Comparison of ENCODE assay signal across 28 mouse cellular contexts in genomic region chr11:4591811-4592210, GRCm38 (mm10). TPM values are rescaled to one million over a fixed set of nuclear protein-coding genes. Genes with fewer than 3 reads are reported as not detected.
DNase-seq lines count a peak whose midpoint lies in the region; ATAC-seq and TF ChIP-seq lines count a peak whose summit lies in the region.
"Had no signal": no experiment of that assay in that cellular context is flagged by ENCODE, and none has a peak within 500 bp of the region (broad histone marks: within the 10 kb centered on the region; RNA-seq: fewer than 3 reads in every experiment).

No protein-coding gene starts in this region.

- no peaks in the 10 kb centered on the region for H3K9me3 ChIP-seq in liver, embryonic 12.5 days (replicated peaks)
- no peaks in the 10 kb centered on the region for H3K9me3 ChIP-seq in limb, embryonic 10.5 days (replicated peaks)
- no peaks in the 10 kb centered on the region for H3K9me3 ChIP-seq in embryonic facial prominence, embryonic 10.5 days
- H3K9me3 ChIP-seq: forebrain, embryonic 10.5 days; heart, embryonic 15.5 days had no signal

- peak overlapping the region; percentile 12 for H3K4me3 ChIP-seq in bone marrow, adult 2 months (replicated peaks; ENCODE audit: control insufficient read depth, low read depth, low read length)
- peak overlapping the region; percentile 99 for H3K4me3 ChIP-seq in liver, embryonic 12.5 days
- no peak overlapping the region for H3K4me3 ChIP-seq in limb, embryonic 10.5 days
- no peak overlapping the region for H3K4me3 ChIP-seq in embryonic facial prominence, embryonic 10.5 days
- H3K4me3 ChIP-seq: forebrain, embryonic 10.5 days; heart, adult 2 months; heart, embryonic 15.5 days had no signal

- TF ChIP-seq POLR2A in bone marrow, adult 2 months (IDR thresholded peaks at IDR 0.05; ENCODE audit: borderline replicate concordance, control insufficient read depth, low read depth, low read length): no peak

- 30% methylated on average over 4 of the region's 4 CpGs for WGBS in bone marrow, adult 2 months
- 78% methylated on average over 4 of the region's 4 CpGs for WGBS in liver, embryonic 12.5 days (ENCODE audit: insufficient replicate concordance)
- WGBS in limb, embryonic 10.5 days: 93% methylated on average over 4 of the region's 4 CpGs
- WGBS in embryonic facial prominence, embryonic 10.5 days: 88% methylated on average over 4 of the region's 4 CpGs

- no peak for ATAC-seq in liver, embryonic 12.5 days
- peak; percentile 26; the same call in 1 of the 2 replicates for ATAC-seq in megakaryocyte, adult 5-6 weeks (ENCODE audit: poor library complexity, severe bottlenecking)
- ATAC-seq: CD4-positive, CD25-positive, alpha-beta regulatory T cell, adult 4 months; hindbrain, postnatal 0 days; intestine, postnatal 0 days had no signal

- peaks cover 1% of the 10 kb centered on the region; the same call in 1 of the 2 replicates for H3K4me1 ChIP-seq in bone marrow, adult 2 months (ENCODE audit: control insufficient read depth, insufficient read depth, low read length)
- peaks cover 59% of the 10 kb centered on the region for H3K4me1 ChIP-seq in liver, embryonic 12.5 days
- H3K4me1 ChIP-seq in limb, embryonic 10.5 days: peaks cover 14% of the 10 kb centered on the region
- peaks cover 15% of the 10 kb centered on the region for H3K4me1 ChIP-seq in embryonic facial prominence, embryonic 10.5 days

- no peak for TF ChIP-seq CTCF in bone marrow, adult 2 months (IDR thresholded peaks at IDR 0.05; ENCODE audit: control insufficient read depth, insufficient read depth, low read length)

- H3K27ac ChIP-seq in bone marrow, adult 2 months (ENCODE audit: control insufficient read depth, insufficient read depth, low read depth, low read length, poor library complexity): no peak overlapping the region
- 0 out of 2 replicates have a peak overlapping the region, but pooled peaks have one; percentile 4 for H3K27ac ChIP-seq in liver, embryonic 12.5 days
- H3K27ac ChIP-seq in limb, embryonic 10.5 days: no peak overlapping the region
- no peak overlapping the region for H3K27ac ChIP-seq in embryonic facial prominence, embryonic 10.5 days (replicated peaks)
- H3K27ac ChIP-seq: forebrain, embryonic 10.5 days; heart, adult 2 months; heart, embryonic 15.5 days; hindbrain, postnatal 0 days; kidney, postnatal 0 days had no signal

- H3K27me3 ChIP-seq in liver, embryonic 12.5 days (replicated peaks): no peaks in the 10 kb centered on the region
- no peaks in the 10 kb centered on the region for H3K27me3 ChIP-seq in limb, embryonic 10.5 days (ENCODE audit: low read depth, poor library complexity, severe bottlenecking)
- no peaks in the 10 kb centered on the region for H3K27me3 ChIP-seq in embryonic facial prominence, embryonic 10.5 days (replicated peaks; ENCODE audit: low read depth, poor library complexity, severe bottlenecking)
- H3K27me3 ChIP-seq: heart, embryonic 15.5 days had no signal

- peaks cover 31% of the 10 kb centered on the region for H3K36me3 ChIP-seq in liver, embryonic 12.5 days
- H3K36me3 ChIP-seq in limb, embryonic 10.5 days: peaks cover 10% of the 10 kb centered on the region; the same call in 1 of the 2 replicates
- peaks cover 8% of the 10 kb centered on the region for H3K36me3 ChIP-seq in embryonic facial prominence, embryonic 10.5 days (replicated peaks)
- H3K36me3 ChIP-seq: heart, embryonic 15.5 days had no signal

- H3K9ac ChIP-seq in liver, embryonic 12.5 days: peak overlapping the region; percentile 99
- H3K9ac ChIP-seq: heart, embryonic 15.5 days had no signal

- DNase-seq in lung, postnatal 36 days: peak; percentile 32
- no peak for DNase-seq in lung, postnatal 4 days
- DNase-seq in kidney, adult 11 months: no peak
- DNase-seq in limb, embryonic 10.5 days (ENCODE audit: low spot score): no peak
- DNase-seq in embryonic facial prominence, embryonic 10.5 days (ENCODE audit: low spot score): no peak
- DNase-seq: cerebellum, postnatal 10 days; heart, adult 2 months; heart, postnatal 4 days; lung, postnatal 14 days; right cerebral cortex, adult 18-20 months; thymus, postnatal 4 days had no signal

- peak overlapping the region; percentile 79 for H3K4me2 ChIP-seq in liver, embryonic 12.5 days
- H3K4me2 ChIP-seq: midbrain, embryonic 11.5 days had no signal

RNA-seq across cellular contexts. Expression of gene Mtmr3, which starts 2.9 kb away (rescaled TPM):
- 33.7 and 49.6 TPM in 2 replicates for polyA plus RNA-seq in bone marrow, adult 2 months (2011; ENCODE audit: insufficient read depth, insufficient read length, low replicate concordance, missing spikeins)
- polyA plus RNA-seq in liver, embryonic 12.5 days (2016; fragmentation: Nextera tagmentation; extraction: Ambion mirVana): 38.8 and 41.4 TPM in 2 replicates
- 44.1 and 47.0 TPM in 2 replicates for total RNA-seq in megakaryocyte, adult 5-6 weeks (2015)
- 71.1 and 77.2 TPM in 2 replicates for total RNA-seq in megakaryocyte, adult 5-6 weeks (2017)
- 26.6 and 31.4 TPM in 2 replicates for polyA plus RNA-seq in limb, embryonic 10.5 days (2016; fragmentation: Nextera tagmentation; extraction: Ambion mirVana)
- 28.2 and 29.2 TPM in 2 replicates for polyA plus RNA-seq in embryonic facial prominence, embryonic 10.5 days (2016; fragmentation: Nextera tagmentation; extraction: Ambion mirVana)

RNA-seq across cellular contexts. Expression of gene Gm11032, which starts 28.1 kb away (rescaled TPM):
- not detected in 2 replicates for polyA plus RNA-seq in bone marrow, adult 2 months (2011; ENCODE audit: insufficient read depth, insufficient read length, low replicate concordance, missing spikeins)
- polyA plus RNA-seq in liver, embryonic 12.5 days (2016; fragmentation: Nextera tagmentation; extraction: Ambion mirVana): not detected in 2 replicates
- total RNA-seq in megakaryocyte, adult 5-6 weeks (2015): not detected in 2 replicates
- not detected in 2 replicates for total RNA-seq in megakaryocyte, adult 5-6 weeks (2017)
- not detected in 2 replicates for polyA plus RNA-seq in limb, embryonic 10.5 days (2016; fragmentation: Nextera tagmentation; extraction: Ambion mirVana)
- polyA plus RNA-seq in embryonic facial prominence, embryonic 10.5 days (2016; fragmentation: Nextera tagmentation; extraction: Ambion mirVana): not detected in 2 replicates
- total RNA-seq: gastrocnemius, adult 18-20 months; heart, adult 2 months; heart, postnatal 4 days; hindbrain, postnatal 0 days; layer of hippocampus, postnatal 25 days; left cerebral cortex, postnatal 14 days had no signal
- polyA plus RNA-seq: CD4-positive, CD25-positive, alpha-beta regulatory T cell, adult 4 months; embryonic facial prominence, embryonic 14.5 days; forebrain, embryonic 10.5 days; heart, adult 2 months; heart, embryonic 15.5 days; hindbrain, postnatal 0 days; intestine, postnatal 0 days; kidney, postnatal 0 days; limb, embryonic 14.5 days; midbrain, embryonic 11.5 days; neural tube, embryonic 11.5 days; small intestine, adult 2 months had no signal

RNA-seq across cellular contexts. Expression of gene Ascc2, which starts 45.7 kb away (rescaled TPM):
- 11.3 and 18.1 TPM in 2 replicates for polyA plus RNA-seq in bone marrow, adult 2 months (2011; ENCODE audit: insufficient read depth, insufficient read length, low replicate concordance, missing spikeins)
- polyA plus RNA-seq in liver, embryonic 12.5 days (2016; fragmentation: Nextera tagmentation; extraction: Ambion mirVana): 26.7 and 27.8 TPM in 2 replicates
- 14.4 and 14.6 TPM in 2 replicates for total RNA-seq in megakaryocyte, adult 5-6 weeks (2015)
- total RNA-seq in megakaryocyte, adult 5-6 weeks (2017): 15.7 and 16.0 TPM in 2 replicates
- 40.3 and 40.5 TPM in 2 replicates for polyA plus RNA-seq in limb, embryonic 10.5 days (2016; fragmentation: Nextera tagmentation; extraction: Ambion mirVana)
- polyA plus RNA-seq in embryonic facial prominence, embryonic 10.5 days (2016; fragmentation: Nextera tagmentation; extraction: Ambion mirVana): 42.2 and 43.0 TPM in 2 replicates

Comparison
In these comparisons a context has a peak if more than half of its experiments do, and no peak if none do; other contexts are left out.
1. H3K4me3 ChIP-seq: peak in bone marrow, adult 2 months (single experiment) and liver, embryonic 12.5 days (single experiment); none in limb, embryonic 10.5 days (single experiment) and embryonic facial prominence, embryonic 10.5 days (single experiment).